Mouse (Mus musculus) heart, postnatal 0 days (tissue): ENCODE results near the gene Tm9sf2. TPM values are rescaled to one million over a fixed set of nuclear protein-coding genes. Genes with fewer than 3 reads are reported as not detected.

Source experiments
- ATAC-seq: fragments of 200-750 bp; cut with Nextera tagmentation; 2 replicates; pipeline ENCODE4 v1.8.0; 2017; ENCODE audit warnings: low read depth, moderate number of reproducible peaks, moderate library complexity; ENCODE audit not compliant: insufficient read depth
- DNase-seq: peaks from one replicate; pipeline ENCODE4 v3.0.0-alpha.2; 2016; ENCODE audit warnings: low spot score
- H3K27ac ChIP-seq: fragments of 300-500 bp; sonication (generic); 2 replicates; pipeline ENCODE4 v1.5.1; 2014; ENCODE audit warnings: low read depth, mild to moderate bottlenecking
- H3K27me3 ChIP-seq: fragments of 300-500 bp; sonication (generic); 2 replicates; pipeline ENCODE4 v1.6.1; 2014; ENCODE audit warnings: low read length, mixed read lengths; ENCODE audit not compliant: control insufficient read depth, insufficient read depth
- H3K36me3 ChIP-seq: fragments of 300-500 bp; sonication (generic); replicated peaks from 2 replicates; pipeline ENCODE4 v1.6.1; 2014; ENCODE audit warnings: low read length, mixed read lengths; ENCODE audit not compliant: control insufficient read depth, insufficient read depth
- H3K4me1 ChIP-seq: fragments of 300-500 bp; sonication (generic); 2 replicates; pipeline ENCODE4 v1.6.1; 2014; ENCODE audit warnings: antibody characterized with exemption; ENCODE audit not compliant: control insufficient read depth, insufficient read depth
- H3K4me2 ChIP-seq: fragments of 300-500 bp; sonication (generic); 2 replicates; pipeline ENCODE4 v1.6.1; 2014; ENCODE audit warnings: low read depth, mild to moderate bottlenecking, low read length, moderate library complexity
- H3K4me3 ChIP-seq: fragments of 300-500 bp; sonication (generic); 2 replicates; pipeline ENCODE4 v1.5.1; 2014; ENCODE audit warnings: low read depth, low read length
- H3K9ac ChIP-seq: fragments of 300-500 bp; sonication (generic); replicated peaks from 2 replicates; pipeline ENCODE4 v1.6.1; 2014; ENCODE audit warnings: low read depth, low read length, mixed read lengths
- H3K9me3 ChIP-seq: fragments of 300-500 bp; sonication (generic); replicated peaks from 2 replicates; pipeline ENCODE4 v1.6.1; 2016; ENCODE audit warnings: low read length; ENCODE audit not compliant: control insufficient read depth
- CTCF ChIP-seq: IDR thresholded peaks from 2 replicates; pipeline ENCODE4 v1.5.1; 2016; ENCODE audit warnings: antibody characterized with exemption, control low read depth, low read depth
- EP300 ChIP-seq: IDR thresholded peaks from 2 replicates; pipeline ENCODE4 v1.6.1; 2016; ENCODE audit warnings: antibody characterized with exemption, low read depth
- WGBS: fragments of 180-500 bp; shearing (Covaris S2); extraction: QIAGEN DNeasy Blood & Tissue Kit; methylation state at CpG from one replicate; pipeline ENCODE4 v1.1.7; 2014; 5-methylcytosine and 5-hydroxymethylcytosine counted together
- polyA plus RNA-seq: library from polyadenylated mRNA; unstranded; fragments of >200 nt; fragmentation: Nextera tagmentation; extraction: Ambion mirVana; gene quantifications from 2 replicates; pipeline ENCODE4 v1.2.1, GENCODE M21; 2015
- total RNA-seq: library from RNA; depleted of rRNA; stranded (reverse); fragments of >200 nt; gene quantifications from 2 replicates; pipeline ENCODE4 v1.2.3, GENCODE M21; 2014; ENCODE audit warnings: low replicate concordance; rRNA removed

Tm9sf2 gene
- 104 and 132 TPM in 2 replicates for total RNA-seq
- 113 and 117 TPM in 2 replicates for polyA plus RNA-seq

DNA sequence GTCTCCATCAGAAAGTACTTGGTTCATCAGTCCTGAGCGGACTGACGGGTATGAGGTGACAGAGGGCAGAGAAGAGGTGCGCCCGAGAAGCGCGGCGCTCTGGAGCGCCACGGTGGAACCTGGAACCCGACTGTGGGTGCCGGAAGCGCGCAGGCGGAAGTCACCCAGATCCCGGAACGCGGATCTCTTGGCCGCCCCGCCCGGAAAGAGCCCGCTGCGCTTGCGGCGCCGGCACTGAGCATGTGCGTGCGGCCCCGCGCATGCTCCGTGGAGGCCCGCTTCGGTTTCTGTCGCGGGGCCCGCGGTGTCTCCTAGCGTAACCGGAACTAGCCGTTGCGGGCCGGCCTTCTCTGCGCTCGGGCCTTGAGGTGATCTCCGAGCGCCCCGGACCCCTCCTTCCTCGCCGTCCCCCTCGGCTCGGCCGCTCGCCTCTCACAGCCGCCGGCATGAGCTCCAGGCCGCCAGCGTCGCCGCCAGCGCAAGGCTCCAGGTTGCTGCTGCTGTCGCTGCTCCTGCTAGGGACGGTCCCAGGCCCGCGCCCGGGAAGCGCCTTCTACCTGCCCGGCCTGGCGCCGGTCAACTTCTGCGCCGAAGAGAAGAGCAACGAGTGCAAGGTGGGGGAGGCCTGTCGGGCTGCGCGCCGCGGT, at the start of gene Tm9sf2:
Gene Tm9sf2 (plus strand): TSS at position 217 of the 647 bp plus-strand sequence.
- Histone ChIP-seq H3K36me3 (no peaks in the 10 kb centered on the region; the same call in 1 of the 2 replicates), H3K9ac (peak within 1 kb of the TSS; percentile 90), H3K4me1 (peaks cover 30% of the 10 kb centered on the region), H3K27me3 (no peaks in the 10 kb centered on the region), H3K4me3 (peak within 1 kb of the TSS; percentile 81), H3K27ac (peak within 1 kb of the TSS; percentile 93), H3K4me2 (peak within 1 kb of the TSS; percentile 77), H3K9me3 (no peaks in the 10 kb centered on the region)
- ATAC-seq (peak; percentile 90), DNase-seq (peak; percentile 93)
- TF ChIP-seq CTCF (no peak), EP300 (0 out of 2 replicates have a peak, but pooled peaks have one; percentile 34)
- WGBS, result under 1% methylated on average over 76 of the region's 76 CpGs

DNA sequence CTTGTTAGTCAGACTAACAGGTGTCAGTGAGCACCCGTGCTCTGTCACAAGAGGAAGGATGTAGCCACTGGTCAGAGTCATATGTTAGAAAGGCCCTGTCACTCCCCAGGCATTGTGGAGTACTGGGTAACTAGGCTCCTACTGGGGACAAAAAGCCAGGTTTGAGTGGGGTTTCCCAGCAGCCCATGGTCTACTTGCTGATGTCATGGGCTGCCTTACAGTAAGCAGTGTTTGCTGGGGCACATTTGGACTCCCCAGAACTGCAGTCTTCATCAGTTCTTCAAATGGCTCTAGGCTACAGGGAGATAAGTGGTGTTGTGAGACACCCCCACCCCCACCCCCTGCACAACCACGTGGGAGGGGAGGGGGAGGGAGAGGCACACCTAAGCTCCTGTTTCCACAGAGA, 48.9 kb upstream of the Tm9sf2 start:
- DNase-seq, result no peak
- TF ChIP-seq CTCF (no peak), EP300 (no peak)

DNA sequence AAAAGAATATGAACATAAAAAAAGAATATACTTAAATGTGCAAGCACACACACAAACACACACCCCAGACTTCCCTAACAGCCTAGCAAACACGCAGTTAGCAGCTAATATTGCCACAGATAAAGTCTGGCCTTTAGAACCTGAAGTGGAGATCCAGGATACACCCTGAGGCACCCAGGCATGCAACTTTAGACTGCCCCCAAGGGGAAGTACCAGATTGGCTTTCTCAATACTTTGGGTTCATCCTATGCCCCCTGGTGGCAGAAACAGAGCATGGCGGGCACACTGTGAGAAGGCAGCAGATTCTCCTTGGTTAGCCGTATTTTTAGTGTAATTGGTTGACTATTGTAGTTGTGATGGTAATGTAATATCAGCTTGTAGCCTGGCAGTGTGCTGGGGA, 46.2 kb upstream of the Tm9sf2 start:
- Histone ChIP-seq H3K27me3 (peaks cover 24% of the 10 kb centered on the region), H3K27ac (no peak overlapping the region), H3K4me3 (no peak overlapping the region), H3K9ac (no peak overlapping the region), H3K9me3 (no peaks in the 10 kb centered on the region), H3K36me3 (no peaks in the 10 kb centered on the region), H3K4me1 (no peaks in the 10 kb centered on the region), H3K4me2 (no peak overlapping the region)
- ATAC-seq (peak; percentile 57), DNase-seq (peak; percentile 73)
- 4% methylated on average over 3 of the region's 3 CpGs for WGBS
- TF ChIP-seq EP300 (no peak), CTCF (peak; percentile 99)

More for the DNA sequence above, 48.9 kb upstream of the Tm9sf2 start:
- no peak overlapping the region for H3K9ac ChIP-seq
- H3K27ac ChIP-seq, result no peak overlapping the region
- WGBS, result 24% methylated on average over 2 of the region's 2 CpGs
- no peaks in the 10 kb centered on the region for H3K4me1 ChIP-seq
- 0 out of 2 replicates have a peak, but pooled peaks cover 6% of the 10 kb centered on the region for H3K27me3 ChIP-seq
- no peaks in the 10 kb centered on the region for H3K36me3 ChIP-seq
- H3K4me3 ChIP-seq, result no peak overlapping the region
- H3K4me2 ChIP-seq, result no peak overlapping the region
- ATAC-seq, result no peak
- H3K9me3 ChIP-seq, result no peaks in the 10 kb centered on the region

- no peak for TF ChIP-seq CTCF
- TF ChIP-seq EP300, result no peak
- Histone ChIP-seq H3K4me2 (no peak overlapping the region), H3K27ac (no peak overlapping the region), H3K9ac (no peak overlapping the region), H3K36me3 (no peaks in the 10 kb centered on the region), H3K9me3 (no peaks in the 10 kb centered on the region), H3K4me1 (no peaks in the 10 kb centered on the region), H3K27me3 (peaks cover 25% of the 10 kb centered on the region), H3K4me3 (no peak overlapping the region)
- ATAC-seq (no peak), DNase-seq (no peak)
- WGBS, result 77% methylated on average over 6 of the region's 6 CpGs
Measured at GRCm38 (mm10) chr14:122061376-122061775, 45.5 kb upstream of the Tm9sf2 start.

GRCm38 (mm10) chr14:122062411-122063090, 44.3 kb upstream of the Tm9sf2 start:
- Histone ChIP-seq H3K27me3 (peaks cover 33% of the 10 kb centered on the region), H3K4me3 (no peak overlapping the region), H3K4me1 (no peaks in the 10 kb centered on the region), H3K36me3 (no peaks in the 10 kb centered on the region), H3K4me2 (no peak overlapping the region), H3K9me3 (no peaks in the 10 kb centered on the region), H3K9ac (no peak overlapping the region), H3K27ac (no peak overlapping the region)
- 82% methylated on average over 10 of the region's 10 CpGs for WGBS
- TF ChIP-seq CTCF, result no peak
- no peak for TF ChIP-seq EP300
- no peak for DNase-seq
- no peak for ATAC-seq
